Mouse (Mus musculus): Measurements from ENCODE around the gene Entpd7. TPM values are rescaled to one million over a fixed set of nuclear protein-coding genes. Genes with fewer than 3 reads are reported as not detected.

The Entpd7 gene
- polyA plus RNA-seq, 1 experiment from 2014 or later, result 8.1 TPM

DNA sequence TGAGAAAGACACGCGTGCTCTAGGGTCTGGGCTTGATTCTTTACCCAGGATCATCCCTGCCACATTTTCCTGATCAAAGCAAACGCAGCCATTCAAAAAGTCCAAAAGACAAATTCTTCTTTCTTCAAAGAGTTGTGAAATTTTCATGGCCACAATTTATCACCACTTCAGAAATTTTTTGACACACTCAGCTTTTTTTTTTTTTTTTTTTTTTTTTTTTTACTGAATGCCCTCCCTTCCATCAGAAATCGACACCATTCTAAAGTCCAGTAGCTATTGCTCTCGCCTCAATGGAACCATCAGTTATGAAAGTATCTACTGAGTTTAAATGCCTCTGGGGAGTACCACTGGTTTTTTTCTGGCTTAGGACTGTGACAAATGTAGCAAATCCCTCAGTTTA is 90.9 kb downstream of the Entpd7 start:
- H3K4me2 ChIP-seq (replicated peaks; ENCODE audit: low read depth), result no peak overlapping the region
- no peaks in the 10 kb centered on the region for H3K36me3 ChIP-seq (ENCODE audit: control insufficient read depth, insufficient read depth, low read length)
- ATAC-seq (ENCODE audit: low FRiP score, low TSS enrichment) (no peak), DNase-seq (ENCODE audit: low spot score) (no peak)
- H3K9me3 ChIP-seq (ENCODE audit: control insufficient read depth, low read length), result no peaks in the 10 kb centered on the region
- no peaks in the 10 kb centered on the region for H3K27me3 ChIP-seq (ENCODE audit: control insufficient read depth, insufficient read depth, low read length)
- no peak overlapping the region for H3K27ac ChIP-seq (replicated peaks)
- no peaks in the 10 kb centered on the region for H3K4me1 ChIP-seq (replicated peaks; ENCODE audit: control insufficient read depth, insufficient read depth)
- no peak overlapping the region for H3K9ac ChIP-seq (ENCODE audit: low read length)
- 69% methylated on average over 5 of the region's 5 CpGs for WGBS
- H3K4me3 ChIP-seq (ENCODE audit: low read depth, low read length), result no peak overlapping the region
- TF ChIP-seq CTCF (IDR thresholded peaks at IDR 0.05; ENCODE audit: low read depth) (no peak), EP300 (optimal IDR thresholded peaks at IDR 0.05) (no peak)

DNA sequence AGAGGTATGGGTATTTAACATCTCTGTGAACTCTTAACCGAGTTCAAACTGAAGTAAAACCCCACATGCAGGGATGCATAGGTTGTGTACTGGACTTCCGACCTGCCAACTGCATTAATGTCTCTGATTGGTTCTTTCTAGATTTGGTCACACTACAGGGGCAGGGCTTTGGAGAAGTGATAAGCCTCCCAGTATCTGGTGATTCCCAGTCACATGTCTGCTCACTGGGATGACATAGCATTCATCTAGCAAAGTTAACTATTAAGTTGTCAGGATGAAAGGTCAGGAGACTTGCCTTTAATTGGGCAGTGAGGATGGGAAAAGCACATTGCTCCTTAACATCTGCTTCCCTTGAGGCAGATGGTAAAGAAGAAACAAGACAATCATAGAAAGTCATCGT is 92.5 kb downstream of the Entpd7 start, which contains the start of gene Abcc2:
Gene Abcc2, plus strand, starts transcription at position 213 of the 400 bp plus-strand sequence.
- ATAC-seq (ENCODE audit: low FRiP score, low TSS enrichment), result no peak
- H3K4me3 ChIP-seq (ENCODE audit: low read depth, low read length), result no peak within 1 kb of the TSS
- WGBS, result 82% methylated on average over 3 of the region's 3 CpGs
- H3K27me3 ChIP-seq (ENCODE audit: control insufficient read depth, insufficient read depth, low read length), result no peaks in the 10 kb centered on the region
- H3K9me3 ChIP-seq (ENCODE audit: control insufficient read depth, low read length), result no peaks in the 10 kb centered on the region
- TF ChIP-seq CTCF (IDR thresholded peaks at IDR 0.05; ENCODE audit: low read depth), result no peak
- TF ChIP-seq EP300 (optimal IDR thresholded peaks at IDR 0.05), result no peak
- no peaks in the 10 kb centered on the region for H3K36me3 ChIP-seq (ENCODE audit: control insufficient read depth, insufficient read depth, low read length)
- no peaks in the 10 kb centered on the region for H3K4me1 ChIP-seq (replicated peaks; ENCODE audit: control insufficient read depth, insufficient read depth)
- H3K4me2 ChIP-seq (replicated peaks; ENCODE audit: low read depth), result no peak within 1 kb of the TSS
- no peak within 1 kb of the TSS for H3K9ac ChIP-seq (ENCODE audit: low read length)
- no peak for DNase-seq (ENCODE audit: low spot score)
- no peak within 1 kb of the TSS for H3K27ac ChIP-seq (replicated peaks)

Other genes starting within 250 kb of the Entpd7 start
- 0.47 and 0.56 TPM in 2 replicates for gene Cnnm1, start 249.2 kb upstream of the Entpd7 start, polyA plus RNA-seq (2015; fragmentation: Nextera tagmentation; extraction: Ambion mirVana)
- 49.3 and 51.1 TPM in 2 replicates for gene Got1, start 165.1 kb upstream of the Entpd7 start, polyA plus RNA-seq (2015; fragmentation: Nextera tagmentation; extraction: Ambion mirVana)
- gene Nkx2-3, start 77.3 kb upstream of the Entpd7 start, polyA plus RNA-seq (2015; fragmentation: Nextera tagmentation; extraction: Ambion mirVana), result 5.4 and 5.7 TPM in 2 replicates
- 9.6 and 11.4 TPM in 2 replicates for gene Slc25a28, start 14.8 kb upstream of the Entpd7 start, polyA plus RNA-seq (2015; fragmentation: Nextera tagmentation; extraction: Ambion mirVana)
- gene Cutc, start 63.3 kb downstream of the Entpd7 start, polyA plus RNA-seq (2015; fragmentation: Nextera tagmentation; extraction: Ambion mirVana), result 19.4 and 22.5 TPM in 2 replicates
- 5.3 and 5.6 TPM in 2 replicates for gene Cox15, start 63.3 kb downstream of the Entpd7 start, polyA plus RNA-seq (2015; fragmentation: Nextera tagmentation; extraction: Ambion mirVana)
- gene Abcc2, start 92.5 kb downstream of the Entpd7 start, polyA plus RNA-seq (2015; fragmentation: Nextera tagmentation; extraction: Ambion mirVana), result 0.12 and 0.15 TPM in 2 replicates